Mouse (Mus musculus) liver, adult 2 months (tissue): ENCODE measurements around the gene Clip1. TPM values are rescaled to one million over a fixed set of nuclear protein-coding genes. Genes with fewer than 3 reads are reported as not detected.

Source experiments
- DNase-seq: peaks from one replicate; pipeline ENCODE4 v3.0.0-alpha.2; 2011; ENCODE audit warnings: low read depth, low spot score; ENCODE audit errors: extremely low read depth
- H3K27ac ChIP-seq: fragments of 200-500 bp; replicated peaks from 2 replicates; pipeline ENCODE4 v1.5.1; 2012; ENCODE audit warnings: low read depth, mild to moderate bottlenecking, control low read depth, inconsistent platforms, low read length; ENCODE audit not compliant: insufficient read depth
- H3K27me3 ChIP-seq: fragments of 200-500 bp; 2 replicates; pipeline ENCODE4 v1.6.1; 2012; ENCODE audit warnings: mild to moderate bottlenecking, moderate library complexity, low read length, inconsistent platforms; ENCODE audit not compliant: control insufficient read depth, insufficient read depth
- H3K36me3 ChIP-seq: fragments of 200-500 bp; 2 replicates; pipeline ENCODE4 v1.6.1; 2012; ENCODE audit warnings: low read length, inconsistent platforms; ENCODE audit not compliant: control insufficient read depth, insufficient read depth
- H3K4me1 ChIP-seq: fragments of 200-500 bp; 2 replicates; pipeline ENCODE4 v1.6.1; 2011; ENCODE audit warnings: low read length; ENCODE audit not compliant: control insufficient read depth, insufficient read depth
- H3K4me3 ChIP-seq: fragments of 200-500 bp; 2 replicates; pipeline ENCODE4 v1.5.1; 2011; ENCODE audit warnings: low read depth, mild to moderate bottlenecking, control low read depth, low read length, moderate library complexity; ENCODE audit not compliant: insufficient read depth
- H3K79me2 ChIP-seq: fragments of 200-500 bp; 2 replicates; pipeline ENCODE4 v1.6.1; 2012; ENCODE audit warnings: inconsistent platforms, mild to moderate bottlenecking, low read length, moderate library complexity; ENCODE audit not compliant: control insufficient read depth, insufficient read depth
- H3K9ac ChIP-seq: fragments of 200-500 bp; 2 replicates; pipeline ENCODE4 v1.6.1; 2012; ENCODE audit warnings: low read depth, mild to moderate bottlenecking, control low read depth, inconsistent platforms, low read length
- CTCF ChIP-seq: fragments of 200-500 bp; IDR thresholded peaks from 2 replicates; pipeline ENCODE4 v1.5.1; 2011; ENCODE audit warnings: low read depth, low read length, control low read depth
- POLR2A ChIP-seq: fragments of 200-500 bp; IDR thresholded peaks from 2 replicates; pipeline ENCODE4 v1.6.1; 2011; ENCODE audit warnings: low read length, control low read depth; ENCODE audit not compliant: insufficient read depth; ENCODE audit errors: extremely low read depth
- WGBS: fragments of 180-500 bp; shearing (Covaris S2); methylation state at CpG from one replicate; pipeline ENCODE4 v1.1.7; 2018; 5-methylcytosine and 5-hydroxymethylcytosine counted together
- polyA plus RNA-seq: library from polyadenylated mRNA; depleted of rRNA; stranded (reverse); fragments of >200 nt; gene quantifications from 2 replicates; pipeline ENCODE4 v1.2.3, GENCODE M21; 2012
- total RNA-seq: library from RNA; depleted of rRNA; stranded (reverse); fragments of >200 nt; gene quantifications from 2 replicates; pipeline ENCODE4 v1.2.3, GENCODE M21; 2014

Clip1 gene
- total and polyA plus RNA-seq, 2 experiments = 11.8 to 25.2 TPM

- H3K9ac ChIP-seq = no peak overlapping the region
- H3K79me2 ChIP-seq = no peaks in the 10 kb centered on the region
- TF ChIP-seq POLR2A (no peak), CTCF (no peak)
- 93% methylated on average over 9 of the region's 9 CpGs for WGBS
- no peak for DNase-seq
- H3K36me3 ChIP-seq = peaks cover 26% of the 10 kb centered on the region
- no peaks in the 10 kb centered on the region for H3K27me3 ChIP-seq
- H3K4me3 ChIP-seq = no peak overlapping the region
- no peaks in the 10 kb centered on the region; the same call in 1 of the 2 replicates for H3K4me1 ChIP-seq
- no peak overlapping the region for H3K27ac ChIP-seq
Observed at GRCm38 (mm10) chr5:123640181-123640580, 44.2 kb downstream of the Clip1 start.

GRCm38 (mm10) chr5:123631210-123631609 is 53.2 kb downstream of the Clip1 start:
- Histone ChIP-seq H3K36me3 (peaks cover 20% of the 10 kb centered on the region), H3K9ac (no peak overlapping the region), H3K27me3 (no peaks in the 10 kb centered on the region), H3K4me3 (no peak overlapping the region), H3K79me2 (no peaks in the 10 kb centered on the region), H3K4me1 (no peaks in the 10 kb centered on the region), H3K27ac (no peak overlapping the region)
- DNase-seq = no peak
- 84% methylated on average over 10 of the region's 10 CpGs for WGBS
- TF ChIP-seq CTCF (no peak), POLR2A (no peak)

DNA sequence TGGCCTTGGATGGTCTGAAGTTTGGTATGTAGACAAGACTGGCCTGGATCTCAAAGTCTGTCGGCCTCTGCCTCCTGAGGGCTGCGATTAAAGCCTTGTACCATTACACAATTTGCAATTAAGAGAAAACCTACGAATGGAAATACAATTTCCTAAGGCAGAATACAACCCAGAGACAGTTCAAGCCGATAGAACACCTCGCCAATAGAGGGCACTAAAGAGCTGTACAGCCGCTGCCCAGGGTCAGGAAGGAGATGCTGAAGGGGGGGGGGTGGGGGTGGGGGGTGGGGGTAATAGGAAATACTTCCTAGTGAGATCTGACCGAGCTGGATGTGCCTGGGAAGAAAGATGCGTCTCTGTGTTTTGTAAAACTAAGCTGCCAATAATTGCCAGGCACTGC is 57.8 kb downstream of the Clip1 start:
- H3K4me3 ChIP-seq = no peak overlapping the region
- H3K4me1 ChIP-seq = no peaks in the 10 kb centered on the region
- H3K9ac ChIP-seq = no peak overlapping the region
- no peaks in the 10 kb centered on the region for H3K27me3 ChIP-seq
- H3K36me3 ChIP-seq = peaks cover 30% of the 10 kb centered on the region
- peak; percentile 39 for DNase-seq
- TF ChIP-seq POLR2A (no peak), CTCF (peak; percentile 66)
- WGBS = 19% methylated on average over 8 of the region's 8 CpGs
- H3K27ac ChIP-seq = no peak overlapping the region
- no peaks in the 10 kb centered on the region for H3K79me2 ChIP-seq

GRCm38 (mm10) chr5:123622421-123622820 is 62.0 kb downstream of the Clip1 start:
- 85% methylated on average over 13 of the region's 13 CpGs for WGBS
- TF ChIP-seq POLR2A = no peak
- TF ChIP-seq CTCF = no peak
- Histone ChIP-seq H3K9ac (no peak overlapping the region), H3K27ac (no peak overlapping the region), H3K79me2 (no peaks in the 10 kb centered on the region), H3K4me3 (no peak overlapping the region), H3K27me3 (no peaks in the 10 kb centered on the region), H3K4me1 (no peaks in the 10 kb centered on the region), H3K36me3 (peaks cover 38% of the 10 kb centered on the region)
- DNase-seq = no peak

DNA sequence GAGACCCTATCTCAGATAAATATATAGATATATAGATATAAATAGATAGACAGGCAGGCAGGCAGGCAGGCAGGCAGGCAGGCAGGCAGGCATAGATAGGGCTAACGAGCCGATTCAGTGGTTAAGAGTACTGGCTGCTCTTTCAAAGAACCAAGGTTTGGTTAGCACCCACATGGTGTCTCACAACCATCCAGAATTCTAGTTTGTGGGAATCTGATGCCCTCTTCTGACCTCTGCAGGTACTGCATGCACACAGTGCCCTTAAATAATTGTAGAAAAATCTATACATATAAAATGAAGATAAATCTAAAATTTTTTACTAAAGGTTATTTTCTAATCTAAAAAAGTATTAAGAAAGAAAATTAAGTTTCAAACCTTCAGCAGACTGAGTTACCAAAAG is 65.9 kb downstream of the Clip1 start:
- Histone ChIP-seq H3K79me2 (no peaks in the 10 kb centered on the region), H3K4me3 (no peak overlapping the region), H3K4me1 (no peaks in the 10 kb centered on the region), H3K27ac (no peak overlapping the region), H3K36me3 (peaks cover 53% of the 10 kb centered on the region), H3K9ac (no peak overlapping the region), H3K27me3 (no peaks in the 10 kb centered on the region)
- 90% methylated on average over 2 of the region's 2 CpGs for WGBS
- DNase-seq = peak; percentile 9
- no peak for TF ChIP-seq POLR2A
- TF ChIP-seq CTCF = no peak

DNA sequence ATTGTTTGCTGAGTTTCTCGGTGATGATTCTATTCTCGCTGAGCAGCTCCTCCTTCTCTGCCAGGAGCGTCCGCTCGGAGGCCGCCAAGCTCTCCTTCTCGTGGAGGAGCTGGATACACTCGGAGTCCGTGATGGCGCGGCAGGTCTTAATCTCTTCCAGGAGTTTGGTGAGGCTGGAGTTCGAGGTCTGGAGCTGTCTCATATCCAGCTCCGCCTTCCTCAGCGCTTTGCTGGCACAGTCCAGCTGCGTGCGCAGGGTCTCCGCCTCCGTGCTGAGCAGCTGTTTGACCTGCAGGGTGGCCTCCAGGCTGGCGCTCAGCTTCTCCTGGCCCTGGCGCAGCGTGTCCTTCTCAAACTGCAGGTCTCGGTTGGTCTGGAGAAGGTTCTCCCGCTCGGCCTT is 70.2 kb downstream of the Clip1 start:
- no peak overlapping the region for H3K9ac ChIP-seq

More for the DNA sequence above, 70.2 kb downstream of the Clip1 start:
- Histone ChIP-seq H3K79me2 (no peaks in the 10 kb centered on the region), H3K4me3 (no peak overlapping the region), H3K27ac (no peak overlapping the region), H3K36me3 (peaks cover 34% of the 10 kb centered on the region), H3K27me3 (no peaks in the 10 kb centered on the region), H3K4me1 (no peaks in the 10 kb centered on the region)
- TF ChIP-seq POLR2A = no peak
- TF ChIP-seq CTCF = no peak
- no peak for DNase-seq
- 93% methylated on average over 24 of the region's 24 CpGs for WGBS
